Mouse (Mus musculus) lung, postnatal 14 days (tissue): ENCODE measurements around the gene Tmem189.
"Not testable (repeated sequence)": the region's sequence is repeated elsewhere in the genome, so short reads cannot be mapped to it uniquely, and the experiment has no call there.

Source experiments
- DNase-seq: peaks from one replicate; pipeline ENCODE4 v3.0.0; 2021

Tmem189 gene

GRCm38 (mm10) chr2:167646411-167646810, 43.2 kb downstream of the Tmem189 start:
- no peak for DNase-seq

- not testable (repeated sequence) for DNase-seq
Measured at GRCm38 (mm10) chr2:167643356-167644052, 46.1 kb downstream of the Tmem189 start.

GRCm38 (mm10) chr2:167642164-167642563, 47.5 kb downstream of the Tmem189 start:
- DNase-seq: no peak

- peak; percentile 69 for DNase-seq
Measured at GRCm38 (mm10) chr2:167641337-167641736, 48.3 kb downstream of the Tmem189 start.

- peak; percentile 53 for DNase-seq
Measured at GRCm38 (mm10) chr2:167640279-167640678, 49.3 kb downstream of the Tmem189 start.

GRCm38 (mm10) chr2:167634865-167635512, 54.6 kb downstream of the Tmem189 start:
- DNase-seq: no peak

- DNase-seq: peak; percentile 97
Measured at GRCm38 (mm10) chr2:167634338-167634770, 55.3 kb downstream of the Tmem189 start.

- DNase-seq: no peak
Measured at GRCm38 (mm10) chr2:167633537-167633872, 56.1 kb downstream of the Tmem189 start.

GRCm38 (mm10) chr2:167632731-167633536, 56.7 kb downstream of the Tmem189 start:
- no peak for DNase-seq

GRCm38 (mm10) chr2:167631591-167632448, 57.8 kb downstream of the Tmem189 start, which contains the start of gene Ube2v1:
Ube2v1 (minus strand) TSS chr2:167632095.
- peak; percentile 96 for DNase-seq

GRCm38 (mm10) chr2:167631181-167631590, 58.4 kb downstream of the Tmem189 start:
- no peak for DNase-seq

GRCm38 (mm10) chr2:167630421-167630820, 59.2 kb downstream of the Tmem189 start:
- DNase-seq: no peak

GRCm38 (mm10) chr2:167629665-167630209, 59.9 kb downstream of the Tmem189 start:
- DNase-seq: no peak

GRCm38 (mm10) chr2:167628872-167629271, 60.8 kb downstream of the Tmem189 start:
- DNase-seq: peak; percentile 62

GRCm38 (mm10) chr2:167627019-167627418, 62.6 kb downstream of the Tmem189 start:
- no peak for DNase-seq

- no peak for DNase-seq
Measured at GRCm38 (mm10) chr2:167625670-167626069, 64.0 kb downstream of the Tmem189 start.

GRCm38 (mm10) chr2:167624368-167625075, 65.1 kb downstream of the Tmem189 start:
- DNase-seq: no peak

GRCm38 (mm10) chr2:167622965-167623364, 66.7 kb downstream of the Tmem189 start:
- no peak for DNase-seq

GRCm38 (mm10) chr2:167622352-167622751, 67.3 kb downstream of the Tmem189 start:
- DNase-seq: no peak

GRCm38 (mm10) chr2:167621255-167622087, 68.2 kb downstream of the Tmem189 start:
- DNase-seq: no peak

GRCm38 (mm10) chr2:167617472-167617871, 72.2 kb downstream of the Tmem189 start:
- DNase-seq: no peak
